ENCODE assay signal across 13 mouse cellular contexts in genomic region chr11:97285852-97286775, GRCm38 (mm10). TPM values are rescaled to one million over a fixed set of nuclear protein-coding genes. Genes with fewer than 3 reads are reported as not detected.
DNase-seq lines count a peak whose midpoint lies in the region; ATAC-seq and TF ChIP-seq lines count a peak whose summit lies in the region.
"Had no signal": no experiment of that assay in that cellular context is flagged by ENCODE, and none has a peak within 500 bp of the region (broad histone marks: within the 10 kb centered on the region; RNA-seq: fewer than 3 reads in every experiment).

No protein-coding gene starts in this region.

- H3K4me1 ChIP-seq in heart, embryonic 15.5 days (replicated peaks): peaks cover 16% of the 10 kb centered on the region
- H3K4me1 ChIP-seq in E14TG2a.4 (replicated peaks; ENCODE audit: low read depth, low read length): peaks cover 95% of the 10 kb centered on the region
- H3K4me1 ChIP-seq in embryonic fibroblast, embryonic 13.5 days (ENCODE audit: control insufficient read depth, insufficient read depth, low read length): no peaks in the 10 kb centered on the region
- no peaks in the 10 kb centered on the region for H3K4me1 ChIP-seq in midbrain, postnatal 0 days (ENCODE audit: insufficient read depth, low read length)
- H3K4me1 ChIP-seq in hindbrain, embryonic 11.5 days (replicated peaks; ENCODE audit: control insufficient read depth, insufficient read depth, low read length): no peaks in the 10 kb centered on the region

- TF ChIP-seq POLR2A in embryonic fibroblast, embryonic 13.5 days (IDR thresholded peaks at IDR 0.05; ENCODE audit: low read depth, low read length): 0 out of 2 replicates have a peak, but pooled peaks have one; percentile 13

- no peaks in the 10 kb centered on the region for H3K27me3 ChIP-seq in heart, embryonic 15.5 days
- H3K27me3 ChIP-seq in E14TG2a.4 (ENCODE audit: insufficient read depth, low read length): no peaks in the 10 kb centered on the region
- no peaks in the 10 kb centered on the region for H3K27me3 ChIP-seq in midbrain, postnatal 0 days (ENCODE audit: insufficient read depth, low read length)
- no peaks in the 10 kb centered on the region for H3K27me3 ChIP-seq in hindbrain, embryonic 11.5 days (ENCODE audit: control insufficient read depth, insufficient read depth, low read length)
- H3K27me3 ChIP-seq: liver, embryonic 12.5 days had no signal

- H3K9me3 ChIP-seq in heart, embryonic 15.5 days (replicated peaks): no peaks in the 10 kb centered on the region
- H3K9me3 ChIP-seq in E14TG2a.4 (ENCODE audit: low read length): no peaks in the 10 kb centered on the region
- H3K9me3 ChIP-seq in midbrain, postnatal 0 days (ENCODE audit: low read length): no peaks in the 10 kb centered on the region
- no peaks in the 10 kb centered on the region for H3K9me3 ChIP-seq in hindbrain, embryonic 11.5 days (ENCODE audit: control insufficient read depth, low read length)
- H3K9me3 ChIP-seq: G1E; liver, embryonic 12.5 days had no signal

- 58% methylated on average over 9 of the region's 9 CpGs for WGBS in heart, embryonic 15.5 days
- WGBS in midbrain, postnatal 0 days: 79% methylated on average over 9 of the region's 9 CpGs
- 84% methylated on average over 9 of the region's 9 CpGs for WGBS in hindbrain, embryonic 11.5 days

- H3K36me3 ChIP-seq in heart, embryonic 15.5 days: no peaks in the 10 kb centered on the region
- no peaks in the 10 kb centered on the region for H3K36me3 ChIP-seq in E14TG2a.4 (ENCODE audit: insufficient read depth, low read length)
- H3K36me3 ChIP-seq in midbrain, postnatal 0 days (ENCODE audit: insufficient read depth, low read length): no peaks in the 10 kb centered on the region
- H3K36me3 ChIP-seq in hindbrain, embryonic 11.5 days (ENCODE audit: control insufficient read depth, insufficient read depth, low read length): no peaks in the 10 kb centered on the region
- H3K36me3 ChIP-seq: G1E; liver, embryonic 12.5 days had no signal

- no peak overlapping the region for H3K9ac ChIP-seq in heart, embryonic 15.5 days
- H3K9ac ChIP-seq in midbrain, postnatal 0 days (replicated peaks; ENCODE audit: low read length, poor library complexity, severe bottlenecking): no peak overlapping the region
- H3K9ac ChIP-seq in hindbrain, embryonic 11.5 days (ENCODE audit: low read depth, low read length): no peak overlapping the region
- H3K9ac ChIP-seq: liver, embryonic 12.5 days had no signal

- ATAC-seq in heart, embryonic 15.5 days (replicated peaks; ENCODE audit: insufficient number of reproducible peaks, insufficient read depth, low FRiP score, low read depth): 0 out of 2 replicates have a peak, but pooled peaks have one; percentile 22
- no peak for ATAC-seq in midbrain, postnatal 0 days (ENCODE audit: low FRiP score)
- no peak for ATAC-seq in hindbrain, embryonic 11.5 days (ENCODE audit: low FRiP score)
- ATAC-seq: liver, embryonic 12.5 days had no signal

- H3K4me3 ChIP-seq in heart, embryonic 15.5 days: no peak overlapping the region
- H3K4me3 ChIP-seq in E14TG2a.4 (replicated peaks; ENCODE audit: low read length): peak overlapping the region; percentile 24
- H3K4me3 ChIP-seq in embryonic fibroblast, embryonic 13.5 days (ENCODE audit: insufficient read depth, low read length): no peak overlapping the region
- H3K4me3 ChIP-seq in midbrain, postnatal 0 days (ENCODE audit: low read depth, low read length): no peak overlapping the region
- no peak overlapping the region for H3K4me3 ChIP-seq in hindbrain, embryonic 11.5 days (ENCODE audit: low read depth, low read length)
- H3K4me3 ChIP-seq: liver, embryonic 12.5 days had no signal

- TF ChIP-seq CTCF in E14TG2a.4 (conservative IDR thresholded peaks at IDR 0.05; ENCODE audit: low read length): no peak
- TF ChIP-seq CTCF in embryonic fibroblast, embryonic 13.5 days (IDR thresholded peaks at IDR 0.05; ENCODE audit: borderline replicate concordance, insufficient read depth, low read length): no peak
- no peak for TF ChIP-seq CTCF in midbrain, postnatal 0 days (IDR thresholded peaks at IDR 0.05)

- H3K27ac ChIP-seq in heart, embryonic 15.5 days: peak overlapping the region; percentile 52
- H3K27ac ChIP-seq in embryonic fibroblast, embryonic 13.5 days (ENCODE audit: insufficient read depth, low read length): 0 out of 2 replicates have a peak overlapping the region, but pooled peaks have one; percentile 5
- H3K27ac ChIP-seq in midbrain, postnatal 0 days (ENCODE audit: low read depth, low read length): no peak overlapping the region
- no peak overlapping the region for H3K27ac ChIP-seq in hindbrain, embryonic 11.5 days (ENCODE audit: low read depth, low read length)
- H3K27ac ChIP-seq: liver, embryonic 12.5 days; stomach, postnatal 0 days had no signal

- H3K4me2 ChIP-seq in heart, embryonic 15.5 days: no peak overlapping the region
- no peak overlapping the region for H3K4me2 ChIP-seq in midbrain, postnatal 0 days (ENCODE audit: low read depth, low read length, poor library complexity, severe bottlenecking)
- no peak overlapping the region for H3K4me2 ChIP-seq in hindbrain, embryonic 11.5 days (replicated peaks; ENCODE audit: low read depth, low read length)
- H3K4me2 ChIP-seq: liver, embryonic 12.5 days; midbrain, embryonic 11.5 days had no signal

- no peak for DNase-seq in heart, adult 11 months
- DNase-seq in 3T3-L1 (ENCODE audit: low read depth, low spot score): peak; percentile 85
- no peak for DNase-seq in midbrain, postnatal 0 days (ENCODE audit: low spot score)
- no peak for DNase-seq in hindbrain, embryonic 11.5 days (ENCODE audit: low spot score)
- DNase-seq: lung, postnatal 10 days; spleen, adult 18-20 months had no signal

RNA-seq across cellular contexts. Expression of gene Npepps, which starts 5.7 kb away (rescaled TPM):
- 90.4 and 90.7 TPM in 2 replicates for polyA plus RNA-seq in heart, embryonic 15.5 days (2015; fragmentation: Nextera tagmentation; extraction: Ambion mirVana)
- 137 and 148 TPM in 2 replicates for polyA plus RNA-seq in embryonic fibroblast, embryonic 13.5 days (2011; ENCODE audit: insufficient read length, low read depth, missing spikeins)
- total RNA-seq in midbrain, postnatal 0 days (2014; rRNA removed): 52.5 and 81.0 TPM in 2 replicates
- 97.8 and 109 TPM in 2 replicates for polyA plus RNA-seq in midbrain, postnatal 0 days (2015; fragmentation: Nextera tagmentation; extraction: Ambion mirVana)
- 93.6 and 108 TPM in 2 replicates for polyA plus RNA-seq in hindbrain, embryonic 11.5 days (2014; fragmentation: Nextera tagmentation; extraction: Ambion mirVana)

RNA-seq across cellular contexts. Expression of gene Mrpl45, which starts 29.4 kb away (rescaled TPM):
- 53.4 and 54.4 TPM in 2 replicates for polyA plus RNA-seq in heart, embryonic 15.5 days (2015; fragmentation: Nextera tagmentation; extraction: Ambion mirVana)
- polyA plus RNA-seq in embryonic fibroblast, embryonic 13.5 days (2011; ENCODE audit: insufficient read length, low read depth, missing spikeins): 29.2 and 32.4 TPM in 2 replicates
- total RNA-seq in midbrain, postnatal 0 days (2014; rRNA removed): 21.4 and 29.1 TPM in 2 replicates
- 33.0 and 36.0 TPM in 2 replicates for polyA plus RNA-seq in midbrain, postnatal 0 days (2015; fragmentation: Nextera tagmentation; extraction: Ambion mirVana)
- polyA plus RNA-seq in hindbrain, embryonic 11.5 days (2014; fragmentation: Nextera tagmentation; extraction: Ambion mirVana): 51.4 and 52.9 TPM in 2 replicates

Comparison
In these comparisons a context has a peak if more than half of its experiments do, and no peak if none do; other contexts are left out.
1. H3K27ac ChIP-seq: peak in heart, embryonic 15.5 days (single experiment) and embryonic fibroblast, embryonic 13.5 days (single experiment); none in midbrain, postnatal 0 days (single experiment) and hindbrain, embryonic 11.5 days (single experiment).